Mouse (Mus musculus) bone marrow, adult 2 months (tissue): ENCODE results near the gene Srrm1.

Experiments
- CTCF ChIP-seq: fragments of 200-500 bp; IDR thresholded peaks from 2 replicates; pipeline ENCODE4 v1.5.1; 2011; ENCODE audit warnings: low read length, control low read depth; ENCODE audit not compliant: control insufficient read depth, insufficient read depth
- POLR2A ChIP-seq: fragments of 200-500 bp; IDR thresholded peaks from 2 replicates; pipeline ENCODE4 v1.6.1; 2011; ENCODE audit warnings: low read depth, mild to moderate bottlenecking, control low read depth, low read length, borderline replicate concordance; ENCODE audit not compliant: control insufficient read depth

DNA sequence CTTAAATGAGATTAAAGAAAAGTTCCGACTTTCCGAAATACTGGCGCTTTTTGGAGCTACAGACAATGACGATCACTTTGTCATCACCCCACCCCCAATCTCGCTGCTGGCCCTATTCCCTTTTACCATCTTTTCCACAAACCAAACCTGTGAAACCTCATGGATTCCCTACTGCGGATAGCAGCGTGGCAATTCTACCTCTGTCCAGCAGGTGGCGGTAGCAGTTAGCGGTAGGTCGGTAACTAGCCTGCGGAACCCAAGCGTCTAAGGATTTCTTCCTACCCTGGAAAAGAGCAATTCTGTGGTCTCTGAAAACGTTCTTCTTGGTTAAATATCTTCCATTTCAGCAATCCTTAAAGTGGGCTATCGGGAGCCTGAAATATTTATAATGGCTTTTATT, 29.2 kb upstream of the Srrm1 start:
- TF ChIP-seq CTCF (peak; percentile 97), POLR2A (no peak)
